Mouse (Mus musculus) cerebellum, postnatal 25 days (tissue): ENCODE results near the gene Patj.
A peak's percentile ranks its signal among the peaks of the same experiment; 100 is the strongest.

Source experiments
- DNase-seq, 2 experiments: peaks; one replicate each; pipeline ENCODE4 v3.0.0; 2021; ENCODE audit warnings: mixed read lengths in 2 of 2

Patj gene

DNA sequence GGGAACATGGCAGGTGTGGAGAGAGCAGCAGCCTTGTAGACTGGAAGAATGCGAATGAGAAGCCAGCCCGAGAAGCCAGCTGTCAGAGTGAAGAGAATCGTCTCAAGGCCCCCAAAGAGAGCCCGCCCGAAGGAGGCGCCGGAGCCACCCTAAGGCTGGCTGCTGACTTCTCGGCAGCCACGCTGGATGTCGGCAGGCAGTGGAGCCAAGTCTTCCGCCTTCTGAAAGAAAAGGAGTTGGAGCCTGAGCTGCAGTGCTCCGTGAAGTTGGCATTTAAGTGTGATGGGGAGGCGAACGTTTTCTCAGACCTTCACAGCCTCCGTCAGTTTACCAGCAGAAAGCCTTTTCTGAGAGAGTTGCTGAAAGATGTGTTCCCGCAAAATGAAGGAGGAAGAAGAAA, 338.1 kb downstream of the Patj start:
- no peak for DNase-seq

DNA sequence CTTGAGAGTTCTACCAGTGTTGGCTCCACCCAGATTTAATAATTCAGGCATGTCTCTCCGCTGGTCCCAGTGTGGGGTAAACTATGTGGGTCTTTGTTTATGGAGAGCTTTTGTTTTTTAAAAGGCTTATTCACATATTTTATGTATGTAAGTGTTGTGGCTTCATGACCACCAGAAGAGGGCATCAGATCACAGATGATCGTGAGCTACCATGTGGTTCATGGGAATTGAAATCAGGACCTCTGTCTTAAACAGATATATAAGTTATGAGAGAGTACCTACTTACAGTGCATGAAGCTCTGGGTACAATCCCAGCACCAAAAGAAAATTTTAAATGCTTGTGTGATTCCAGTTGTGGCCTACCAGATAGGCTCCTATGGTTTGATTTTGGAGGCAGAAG, 344.2 kb downstream of the Patj start:
- peak in 1 of 2 experiments; percentile 11 for DNase-seq

DNA sequence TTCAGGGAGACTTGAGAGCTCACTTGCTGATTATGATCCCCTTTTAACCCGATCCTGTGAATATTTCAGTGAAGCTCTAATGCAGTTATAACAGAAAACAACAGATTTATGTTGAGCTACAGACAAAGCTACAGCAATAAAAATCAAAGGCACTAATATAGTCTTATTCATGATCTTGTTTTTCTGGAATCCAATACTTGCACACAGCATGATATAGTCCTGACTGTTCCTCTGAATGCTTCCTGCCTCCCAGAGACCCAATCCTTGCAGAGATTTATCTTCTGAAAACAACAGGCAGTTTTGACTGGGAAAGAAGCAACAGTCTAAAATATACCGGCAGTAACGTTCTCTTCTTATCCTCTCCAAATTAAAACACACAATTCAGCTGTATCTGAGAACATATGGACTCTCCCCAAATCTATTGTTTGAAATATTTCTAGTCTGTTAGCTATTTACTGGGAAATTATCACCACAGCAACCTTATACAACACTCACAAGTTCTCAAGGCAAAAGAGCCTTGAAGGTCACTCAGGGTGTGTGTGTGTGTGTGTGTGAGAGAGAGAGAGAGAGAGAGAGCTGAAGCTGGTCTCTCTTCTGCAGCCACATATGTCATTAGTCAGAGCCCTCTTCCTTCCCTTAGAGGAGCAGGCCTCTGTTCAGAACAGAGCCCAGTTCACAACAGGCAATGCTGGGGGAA, 347.8 kb downstream of the Patj start:
- DNase-seq: no peak

DNA sequence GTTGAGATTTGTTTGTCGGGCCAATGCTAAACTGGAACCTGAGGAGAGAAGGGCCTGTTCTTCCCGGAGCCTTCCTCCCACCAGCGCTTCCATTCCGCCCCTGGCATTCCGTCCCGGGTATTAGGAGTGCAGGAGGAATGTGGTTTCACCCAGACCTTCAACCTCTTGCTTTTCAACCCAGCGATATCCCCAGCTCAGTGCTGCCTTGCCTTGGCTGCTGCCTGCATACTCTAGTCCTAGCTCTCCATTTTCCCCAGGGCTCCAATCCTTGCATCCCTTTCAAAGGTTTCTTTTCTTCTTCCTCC, 348.3 kb downstream of the Patj start:
- no peak for DNase-seq

DNA sequence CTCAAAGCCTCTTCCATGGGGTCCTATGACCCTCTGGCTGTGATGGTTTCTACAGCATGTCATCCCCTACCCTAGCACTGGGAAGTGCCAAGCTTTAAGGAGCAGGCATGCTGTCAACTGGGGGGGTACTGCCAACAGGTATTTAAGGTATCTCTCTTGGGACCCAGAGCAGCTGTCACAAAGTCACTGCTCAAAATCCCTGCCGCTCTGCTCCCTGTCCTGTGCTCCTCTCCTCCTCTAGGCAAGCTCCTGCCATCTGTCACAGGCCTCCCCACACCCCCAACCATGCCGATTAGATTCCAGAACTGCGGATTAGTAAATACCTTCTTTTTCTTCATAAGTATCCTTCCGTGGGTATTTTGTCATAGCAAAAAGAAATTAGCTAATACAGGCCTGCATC, 358.9 kb downstream of the Patj start:
- peak; percentile 20 to 37 for DNase-seq

DNA sequence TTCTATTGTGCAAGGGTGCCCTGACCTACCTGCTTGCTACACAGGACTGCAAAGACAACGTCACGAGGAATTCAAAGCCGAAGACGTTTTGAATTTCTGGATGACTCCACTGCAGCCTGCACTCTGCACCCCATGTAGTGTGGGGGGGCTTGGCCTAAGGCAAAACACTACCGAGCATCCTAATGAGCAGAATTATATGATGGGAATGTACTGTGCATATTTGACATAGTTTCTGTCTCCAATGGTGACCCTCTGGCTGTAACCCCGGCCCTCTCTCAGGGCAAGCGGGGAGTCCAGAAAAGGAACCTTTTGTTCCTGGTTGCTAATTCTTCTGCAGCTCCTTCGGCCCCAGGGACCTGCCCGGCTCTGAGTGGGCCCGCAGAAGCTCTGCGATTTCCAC, 360.6 kb downstream of the Patj start:
- no peak for DNase-seq

DNA sequence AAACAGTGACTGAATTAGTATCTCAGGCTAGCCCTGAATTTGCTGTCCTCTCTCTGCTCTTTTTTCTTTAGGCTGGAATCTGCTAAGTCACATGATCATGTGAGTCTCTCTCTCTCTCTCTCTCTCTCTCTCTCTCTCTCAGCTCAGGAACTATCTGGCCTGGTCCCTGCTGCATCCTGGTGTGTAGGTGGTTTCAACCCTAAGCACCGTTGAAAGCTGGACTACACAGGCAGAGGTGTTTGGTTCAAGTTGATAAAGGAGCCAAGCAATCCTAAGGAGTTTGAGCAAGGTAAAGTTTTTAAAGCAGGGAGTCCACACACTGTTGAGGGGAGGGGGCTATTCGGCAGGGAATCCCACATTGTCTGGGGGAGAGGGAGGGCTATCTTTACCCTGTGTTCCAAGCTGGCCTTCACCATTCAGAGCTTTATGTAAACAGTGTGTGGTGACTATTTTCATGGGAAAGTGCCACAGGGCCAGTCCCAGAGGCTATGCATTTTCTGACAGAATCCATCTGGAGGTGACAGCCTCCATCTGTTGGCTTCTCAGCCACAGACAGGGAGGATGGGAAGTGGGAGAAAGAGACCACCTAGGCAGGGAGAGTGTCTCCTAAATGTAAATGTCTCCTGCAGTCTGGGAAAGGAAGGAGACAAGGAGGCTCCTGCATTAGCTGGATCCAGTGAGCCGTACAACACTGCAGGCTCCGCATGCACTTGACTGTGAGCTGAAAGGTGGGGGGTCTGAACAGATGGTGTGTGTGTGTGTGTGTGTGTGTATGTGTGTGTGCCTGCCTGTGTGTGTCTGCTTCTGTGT, 362.6 kb downstream of the Patj start:
- DNase-seq: peak; percentile 44 to 61

DNA sequence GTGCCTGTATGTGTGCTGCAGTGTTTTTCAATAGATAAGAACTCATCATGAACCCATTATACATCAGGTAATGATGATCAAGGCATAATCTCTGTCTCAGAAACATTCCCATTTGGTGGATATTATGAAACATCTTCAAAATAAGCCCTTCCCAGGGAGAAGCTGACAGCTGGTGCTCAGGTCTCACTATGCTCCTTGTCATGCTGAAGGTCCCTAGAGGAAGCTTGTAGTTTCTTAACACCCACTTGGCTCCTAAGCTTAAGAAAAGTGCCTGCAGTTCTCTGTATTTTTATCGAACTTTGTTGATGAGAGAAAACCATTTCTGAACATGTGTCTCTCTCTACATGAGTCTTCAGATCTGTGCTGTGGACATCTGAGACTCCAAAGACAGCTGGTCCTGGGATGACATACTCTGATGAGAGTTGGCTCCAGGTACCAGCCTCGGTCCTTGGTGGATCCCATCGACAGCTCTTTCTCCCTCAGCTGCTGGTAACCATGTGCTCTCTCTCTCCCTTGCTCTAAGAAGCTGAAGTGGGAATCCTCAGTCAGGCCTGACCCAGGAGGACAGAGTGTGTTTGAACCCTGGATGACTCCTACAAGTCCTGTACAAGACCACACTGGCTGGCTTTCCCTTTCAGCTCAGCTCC, 363.4 kb downstream of the Patj start:
- no peak for DNase-seq

DNA sequence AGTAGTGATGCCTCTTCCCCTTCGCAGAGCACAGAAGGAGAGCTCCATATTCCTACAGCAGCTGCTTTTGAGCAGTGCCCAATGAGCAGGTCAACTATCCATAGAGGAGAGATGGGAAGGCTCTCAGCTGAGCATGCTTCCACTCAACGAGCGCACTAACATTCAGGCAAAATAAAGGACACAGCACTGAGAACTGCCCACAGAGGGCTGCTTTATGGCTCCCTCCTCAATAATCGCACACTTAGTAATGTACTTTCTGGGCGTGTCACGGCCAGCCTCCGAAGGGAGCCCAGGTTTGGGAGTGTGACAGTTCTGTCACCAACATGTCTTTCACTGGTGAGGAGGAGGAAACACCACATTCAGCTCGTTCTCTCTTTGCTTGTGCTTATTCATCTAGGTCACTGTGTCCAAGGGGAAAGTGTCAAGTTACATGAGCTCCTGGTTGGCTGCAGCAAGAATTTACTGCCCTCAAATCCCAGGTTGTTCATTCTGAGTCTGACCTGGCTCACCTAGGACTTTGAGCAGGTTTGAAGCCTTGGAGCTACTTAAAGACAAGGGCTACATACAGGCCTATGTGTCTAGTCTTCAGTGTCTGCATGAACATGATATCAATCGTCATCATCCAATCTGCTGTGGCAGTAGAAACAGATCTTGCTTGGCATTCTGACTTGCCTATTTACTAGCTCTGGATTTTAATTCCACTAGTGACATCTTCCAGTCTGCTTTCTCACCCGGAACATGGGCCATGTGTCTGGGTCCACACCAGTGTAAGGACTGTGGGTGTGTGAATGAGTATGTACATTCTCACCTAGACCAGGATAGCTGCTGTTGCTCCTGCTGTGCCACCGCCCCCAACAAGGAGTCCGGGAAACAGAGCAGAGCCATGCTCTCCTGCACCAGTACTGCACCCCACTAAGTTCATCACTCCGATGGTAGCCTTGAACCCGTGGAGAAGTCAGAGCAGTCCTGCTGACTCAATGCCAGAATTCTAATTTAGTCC, 371.8 kb downstream of the Patj start:
- DNase-seq: no peak
